Mouse (Mus musculus) thymus, adult 2 months (tissue): ENCODE results near the gene Mrps27.

ENCODE experiments used
- CTCF ChIP-seq: fragments of 200-500 bp; IDR thresholded peaks from 2 replicates; pipeline ENCODE4 v1.5.1; 2012; ENCODE audit warnings: mild to moderate bottlenecking, control low read depth, low read length, moderate library complexity, borderline replicate concordance; ENCODE audit not compliant: control insufficient read depth, poor library complexity, insufficient read depth; ENCODE audit errors: extremely low read depth
- POLR2A ChIP-seq: fragments of 200-500 bp; IDR thresholded peaks from 2 replicates; pipeline ENCODE4 v1.6.1; 2012; ENCODE audit warnings: mild to moderate bottlenecking, low read length, control low read depth, moderate library complexity; ENCODE audit not compliant: control insufficient read depth, poor library complexity, insufficient read depth; ENCODE audit errors: extremely low read depth

GRCm38 (mm10) chr13:99377055-99377454 is 32.5 kb downstream of the Mrps27 start:
- TF ChIP-seq CTCF: no peak
- TF ChIP-seq POLR2A: no peak
